In the genomic region with DNA sequence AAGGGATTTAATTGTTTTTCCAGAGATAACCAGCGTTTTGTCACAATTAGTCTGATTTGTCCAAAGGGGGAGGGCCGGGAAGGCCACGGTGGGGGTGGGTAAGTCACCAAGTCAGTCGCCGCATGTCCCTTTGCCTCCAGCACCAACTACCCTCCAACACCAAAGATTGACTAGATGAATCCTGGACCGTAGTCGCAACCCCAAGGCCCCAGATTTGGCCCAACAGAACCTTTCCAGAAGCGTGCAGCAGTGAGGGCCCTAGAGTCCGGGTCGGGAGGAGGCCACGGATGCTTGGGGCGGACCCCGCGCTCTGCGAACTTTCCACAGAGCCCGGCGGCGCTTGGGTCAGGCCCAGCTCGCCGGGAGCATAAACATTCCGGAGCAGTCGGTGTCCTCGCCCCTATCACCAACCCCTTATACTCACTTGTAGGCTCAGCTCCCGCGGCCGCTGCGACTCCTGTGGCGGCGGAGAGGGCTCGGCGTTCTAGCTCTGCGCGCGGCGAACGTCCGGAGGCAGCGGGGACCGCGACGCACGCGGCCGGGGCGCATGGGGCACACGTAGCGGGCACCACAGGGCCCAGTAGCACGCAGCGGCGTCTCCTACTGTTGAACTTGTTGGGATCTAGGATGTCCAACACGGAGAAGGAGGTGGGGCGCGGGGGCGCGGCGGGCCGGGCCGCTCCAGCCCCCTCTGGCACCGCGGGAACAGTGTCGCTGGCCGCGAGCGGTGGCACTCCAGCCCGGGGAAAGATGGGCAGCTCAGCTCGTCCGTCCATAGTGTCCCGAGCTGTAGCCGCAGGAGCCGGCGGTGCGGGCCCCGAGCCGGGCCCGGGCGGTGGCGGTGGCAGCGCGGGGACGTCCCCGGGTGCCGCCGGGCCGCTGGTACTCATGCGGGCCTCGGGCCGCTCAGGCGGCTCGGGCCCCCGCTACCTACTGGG, we compare ENCODE assay signal across 9 mouse cellular contexts. TPM values are rescaled to one million over a fixed set of nuclear protein-coding genes. Genes with fewer than 3 reads are reported as not detected.
A peak's percentile ranks its signal among the peaks of the same experiment; 100 is the strongest.
DNase-seq lines count a peak whose midpoint lies in the region; ATAC-seq and TF ChIP-seq lines count a peak whose summit lies in the region.
"Had no signal": no experiment of that assay in that cellular context is flagged by ENCODE, and none has a peak within 500 bp of the region (broad histone marks: within the 10 kb centered on the region; RNA-seq: fewer than 3 reads in every experiment).

TSS of gene Nkx1-1 (minus strand) at position 776 of the 938 bp plus-strand sequence.

- peak within 1 kb of the TSS; percentile 45 for H3K4me2 ChIP-seq in limb, embryonic 15.5 days
- peak within 1 kb of the TSS; percentile 25 for H3K4me2 ChIP-seq in stomach, postnatal 0 days (replicated peaks; ENCODE audit: low read depth)

- H3K27ac ChIP-seq in testis, adult 2 months (ENCODE audit: control insufficient read depth, insufficient read depth, low read depth, low read length), result no peak within 1 kb of the TSS
- no peak within 1 kb of the TSS for H3K27ac ChIP-seq in limb, embryonic 15.5 days
- no peak within 1 kb of the TSS for H3K27ac ChIP-seq in stomach, postnatal 0 days (replicated peaks)

- H3K27me3 ChIP-seq in testis, adult 2 months (ENCODE audit: control insufficient read depth, insufficient read depth, low read length), result peaks cover 4% of the 10 kb centered on the region
- peaks cover 96% of the 10 kb centered on the region for H3K27me3 ChIP-seq in limb, embryonic 15.5 days
- peaks cover 50% of the 10 kb centered on the region for H3K27me3 ChIP-seq in stomach, postnatal 0 days (ENCODE audit: control insufficient read depth, insufficient read depth, low read length)

- H3K4me3 ChIP-seq in testis, adult 2 months (ENCODE audit: control insufficient read depth, low read depth, low read length), result peak within 1 kb of the TSS; percentile 74
- peak within 1 kb of the TSS; percentile 30 for H3K4me3 ChIP-seq in limb, embryonic 15.5 days
- peak within 1 kb of the TSS; percentile 15; the same call in 1 of the 2 replicates for H3K4me3 ChIP-seq in stomach, postnatal 0 days (ENCODE audit: low read depth, low read length)

- H3K9ac ChIP-seq in limb, embryonic 15.5 days, result no peak within 1 kb of the TSS
- H3K9ac ChIP-seq in stomach, postnatal 0 days (ENCODE audit: low read length), result no peak within 1 kb of the TSS

- no peak for TF ChIP-seq CTCF in testis, adult 2 months (IDR thresholded peaks at IDR 0.05; ENCODE audit: control insufficient read depth, insufficient read depth, insufficient replicate concordance, low read depth, low read length)
- no peak for TF ChIP-seq CTCF in stomach, postnatal 0 days (IDR thresholded peaks at IDR 0.05; ENCODE audit: low read depth)

- no peak for ATAC-seq in limb, embryonic 15.5 days (ENCODE audit: insufficient number of reproducible peaks, low FRiP score, low TSS enrichment, low read depth)
- ATAC-seq in stomach, postnatal 0 days (ENCODE audit: low FRiP score, low TSS enrichment), result no peak

- WGBS in limb, embryonic 15.5 days, result under 1% methylated on average over 87 of the region's 90 CpGs
- WGBS in stomach, postnatal 0 days, result under 1% methylated on average over 85 of the region's 90 CpGs

- DNase-seq in adrenal gland, postnatal 10 days, result peak; percentile 22
- DNase-seq in adrenal gland, adult (ENCODE audit: inconsistent age in 2 of 2, low spot score in 1 of 2), result no peak
- no peak for DNase-seq in testis, postnatal 10 days (ENCODE audit: low spot score)
- DNase-seq in stomach, postnatal 0 days (ENCODE audit: low spot score), result no peak
- DNase-seq in spleen, adult 18-20 months, result no peak
- no peak for DNase-seq in kidney, adult 18-20 months

- TF ChIP-seq POLR2A in testis, adult 2 months (IDR thresholded peaks at IDR 0.05; ENCODE audit: control insufficient read depth, low read depth, low read length), result no peak

- no peaks in the 10 kb centered on the region for H3K9me3 ChIP-seq in limb, embryonic 15.5 days
- no peaks in the 10 kb centered on the region for H3K9me3 ChIP-seq in stomach, postnatal 0 days (ENCODE audit: control insufficient read depth, low read length)

- peaks cover 26% of the 10 kb centered on the region for H3K4me1 ChIP-seq in testis, adult 2 months (ENCODE audit: control insufficient read depth, insufficient read depth, low read length)
- H3K4me1 ChIP-seq in limb, embryonic 15.5 days, result peaks cover 48% of the 10 kb centered on the region
- no peaks in the 10 kb centered on the region for H3K4me1 ChIP-seq in stomach, postnatal 0 days (replicated peaks; ENCODE audit: control insufficient read depth, insufficient read depth)

- no peaks in the 10 kb centered on the region for H3K36me3 ChIP-seq in testis, adult 2 months (ENCODE audit: control insufficient read depth, insufficient read depth, low read length)
- no peaks in the 10 kb centered on the region for H3K36me3 ChIP-seq in limb, embryonic 15.5 days
- no peaks in the 10 kb centered on the region for H3K36me3 ChIP-seq in stomach, postnatal 0 days (ENCODE audit: control insufficient read depth, insufficient read depth, low read length)

- no peak for TF ChIP-seq EP300 in stomach, postnatal 0 days (optimal IDR thresholded peaks at IDR 0.05)

RNA-seq across cellular contexts. Expression of gene Nkx1-1, which starts in this region (rescaled TPM):
- not detected for total RNA-seq in adrenal gland, postnatal 10 days (2021)
- polyA plus RNA-seq in testis, adult 2 months (2012; rRNA removed), result 0.22 and 0.47 TPM in 2 replicates
- not detected in 2 replicates for polyA plus RNA-seq in limb, embryonic 15.5 days (2015; fragmentation: Nextera tagmentation; extraction: Ambion mirVana)
- polyA plus RNA-seq in stomach, postnatal 0 days (2015; fragmentation: Nextera tagmentation; extraction: Ambion mirVana), result not detected in 2 replicates
- total RNA-seq: left cerebral cortex, adult 8-10 months had no signal

Comparison
In these comparisons a context has a peak if more than half of its experiments do, and no peak if none do; other contexts are left out.
1. Peak in DNase-seq in adrenal gland, postnatal 10 days; RNA of the gene not detected or under 1 TPM.
2. H3K4me3 ChIP-seq: peak in every context shown above with its lines; median percentile 74 in testis, adult 2 months; 30 in limb, embryonic 15.5 days; 15 in stomach, postnatal 0 days.